Mouse (Mus musculus) liver, embryonic 18 days (tissue): ENCODE data around the gene Rnf43. TPM values are rescaled to one million over a fixed set of nuclear protein-coding genes. Genes with fewer than 3 reads are reported as not detected.

ENCODE experiments used
- polyA plus RNA-seq: library from polyadenylated mRNA; depleted of rRNA; stranded (reverse); fragments of >200 nt; gene quantifications from 2 replicates; pipeline ENCODE4 v1.2.3, GENCODE M21; 2012; rRNA removed

Gene Rnf43
- polyA plus RNA-seq, result 4.0 and 5.3 TPM in 2 replicates

DNA sequence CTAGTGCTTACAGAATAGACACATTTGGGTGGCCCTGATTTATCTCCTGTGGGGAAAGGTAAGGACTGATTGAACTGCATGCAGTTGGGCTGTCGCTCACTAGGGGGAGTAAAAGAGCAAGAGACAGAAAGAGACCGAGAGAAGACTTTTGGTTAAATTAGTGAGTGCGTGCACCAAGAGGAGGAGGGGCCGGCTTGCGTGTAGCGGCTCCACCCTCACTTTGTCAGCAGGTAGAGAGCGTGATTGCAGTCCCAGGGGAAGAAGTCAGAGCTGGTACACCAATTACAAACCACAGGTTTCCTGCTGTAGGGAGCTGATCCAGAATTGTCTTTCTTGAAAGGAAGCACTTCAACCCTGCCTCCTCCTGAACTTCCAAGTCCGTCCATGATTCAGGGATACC, at the start of gene Rnf43:
Rnf43 (plus strand) TSS at position 316 of the 400 bp plus-strand sequence.

DNA sequence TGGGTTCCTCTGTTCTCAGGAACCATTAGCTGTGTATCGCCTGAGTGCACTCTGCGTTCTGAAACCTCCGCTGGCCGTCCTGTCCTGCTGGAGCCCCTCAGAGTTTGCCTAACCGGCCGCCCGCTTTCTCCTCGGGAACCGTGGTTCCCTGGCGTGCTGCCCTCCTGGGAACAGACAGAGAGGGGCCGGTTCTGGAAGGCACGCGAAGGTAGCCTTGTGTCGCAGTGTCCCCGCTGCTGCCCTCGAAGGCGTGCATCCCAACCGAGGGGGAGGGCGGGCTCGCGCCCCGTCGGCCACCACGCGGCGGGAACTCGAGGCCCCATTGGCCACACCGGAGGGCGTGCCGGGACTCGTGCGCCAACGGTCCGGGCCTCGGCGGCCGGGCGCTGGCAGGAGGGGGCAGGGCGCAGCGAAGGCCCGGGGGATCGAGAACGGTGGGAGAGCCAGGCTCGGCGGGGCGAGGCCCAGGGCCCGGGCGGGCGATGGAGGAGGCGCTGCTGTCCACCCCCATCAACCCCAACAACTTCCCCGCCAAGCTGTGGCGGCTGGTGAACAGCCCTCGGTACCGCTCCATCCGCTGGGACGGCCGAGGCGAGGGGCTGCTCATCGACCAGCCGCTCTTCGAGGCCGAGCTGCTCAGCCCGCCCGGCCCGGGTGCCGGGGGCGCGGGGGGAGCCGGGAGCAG, 45.6 kb upstream of the Rnf43 start, which contains the start of gene Hsf5:
Hsf5 (plus strand) TSS at position 375 of the 685 bp plus-strand sequence.

DNA sequence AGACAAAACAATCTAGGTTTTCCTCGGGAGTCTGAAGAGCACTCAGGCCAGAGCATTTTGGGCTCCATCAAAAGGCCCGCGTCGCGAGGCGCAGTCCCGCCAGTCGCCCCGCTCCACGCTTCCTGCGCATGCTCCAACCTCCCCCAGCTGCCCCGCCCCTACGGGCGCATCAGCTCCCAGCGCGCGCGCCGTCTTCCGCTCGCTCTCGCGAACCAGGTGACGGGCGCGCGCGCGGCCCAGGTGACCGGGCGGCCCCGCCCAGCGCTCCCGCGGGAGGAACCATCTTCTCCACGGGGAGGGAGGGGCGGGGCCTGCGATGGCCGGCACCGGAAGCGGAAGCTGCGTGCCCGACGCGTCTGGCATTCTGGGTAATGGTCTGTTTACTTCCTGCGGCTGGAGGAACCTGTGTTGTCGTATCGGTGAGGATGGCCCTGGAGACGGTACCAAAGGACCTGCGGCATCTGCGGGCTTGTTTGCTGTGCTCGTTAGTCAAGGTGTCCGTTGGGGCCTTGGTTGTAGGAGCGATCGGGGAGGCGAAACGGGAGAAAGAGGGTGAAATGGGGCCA, 74.7 kb downstream of the Rnf43 start, which contains the start of gene Supt4a:
Supt4a (plus strand) TSS at position 378 of the 566 bp plus-strand sequence.

DNA sequence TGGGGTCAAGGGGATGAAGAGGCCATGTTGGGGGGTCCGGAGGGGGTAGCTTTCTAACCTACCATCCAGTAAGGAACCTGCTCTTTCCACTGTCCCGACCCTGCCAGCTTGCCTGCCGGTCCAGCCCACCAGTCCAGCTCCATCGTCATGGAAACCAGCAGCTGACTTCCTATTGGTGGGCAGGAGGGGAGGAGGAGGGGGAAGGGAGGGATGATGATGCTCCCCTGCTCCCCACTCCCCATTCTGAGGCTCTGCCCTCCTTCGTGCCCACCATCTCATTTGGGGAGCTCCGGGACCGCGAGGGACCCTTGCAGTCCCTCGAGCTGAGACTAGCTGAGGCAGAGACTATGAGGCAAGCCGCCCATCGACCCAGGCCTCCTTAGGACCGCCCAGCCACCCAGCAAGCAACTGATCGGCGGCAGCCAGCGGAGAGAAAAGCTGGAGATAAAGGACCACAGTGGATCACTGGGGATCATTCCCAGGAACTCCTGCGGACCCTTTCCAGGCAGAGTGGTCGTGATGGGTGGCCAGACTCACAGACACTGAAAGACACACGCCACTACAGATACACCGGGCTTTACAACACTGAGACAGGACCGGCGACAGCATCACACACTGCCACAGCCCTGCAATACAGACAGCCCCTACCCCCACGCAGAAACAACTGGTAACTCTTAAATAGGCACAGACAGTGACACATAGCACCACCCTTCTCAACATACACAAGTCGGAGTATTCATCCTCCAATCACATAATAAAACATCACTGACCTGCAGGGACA, 98.0 kb downstream of the Rnf43 start, which contains the start of gene Tspoap1:
Tspoap1 (plus strand) TSS at position 241 of the 781 bp plus-strand sequence.

Other genes starting within 250 kb of the Rnf43 start
- not detected in 2 replicates for gene Gm11492, start 96.1 kb upstream of the Rnf43 start, polyA plus RNA-seq
- gene Sept4, start 93.8 kb upstream of the Rnf43 start, polyA plus RNA-seq, result 12.1 and 13.3 TPM in 2 replicates
- 6.6 and 7.2 TPM in 2 replicates for gene Mtmr4, start 70.6 kb upstream of the Rnf43 start, polyA plus RNA-seq
- gene Hsf5, start 45.6 kb upstream of the Rnf43 start, polyA plus RNA-seq, result 0.01 and 0.02 TPM in 2 replicates
- 86.8 and 87.5 TPM in 2 replicates for gene Supt4a, start 74.8 kb downstream of the Rnf43 start, polyA plus RNA-seq
- gene Tspoap1, start 97.8 kb downstream of the Rnf43 start, polyA plus RNA-seq, result 3.8 and 4.7 TPM in 2 replicates
- gene Mpo, start 130.9 kb downstream of the Rnf43 start, polyA plus RNA-seq, result 129 and 195 TPM in 2 replicates
- gene Lpo, start 165.6 kb downstream of the Rnf43 start, polyA plus RNA-seq, result not detected in 2 replicates
- gene Mks1, start 190.5 kb downstream of the Rnf43 start, polyA plus RNA-seq, result 2.4 and 3.0 TPM in 2 replicates
- gene Epx, start 212.8 kb downstream of the Rnf43 start, polyA plus RNA-seq, result 2.9 and 5.4 TPM in 2 replicates
- not detected in 2 replicates for gene Olfr462, start 229.5 kb downstream of the Rnf43 start, polyA plus RNA-seq
- gene Olfr463, start 234.7 kb downstream of the Rnf43 start, polyA plus RNA-seq, result not detected in 2 replicates